Mouse (Mus musculus) c-Kit-positive CD71-positive TER-119-negative erythroid progenitor cells, embryonic 14.5 days (primary cell): ENCODE results near the gene Gm3468.
"Not testable (repeated sequence)": the region's sequence is repeated elsewhere in the genome, so short reads cannot be mapped to it uniquely, and the experiment has no call there.

Experiments used
- DNase-seq: peaks from one replicate; pipeline ENCODE4 v3.0.0-alpha.2; 2013; ENCODE audit warnings: low read depth

Gene Gm3468

GRCm38 (mm10) chr14:6108272-6108925 is at the start of gene Gm3468:
Gene Gm3468 (minus strand): TSS chr14:6108665.
- not testable (repeated sequence) for DNase-seq

DNA sequence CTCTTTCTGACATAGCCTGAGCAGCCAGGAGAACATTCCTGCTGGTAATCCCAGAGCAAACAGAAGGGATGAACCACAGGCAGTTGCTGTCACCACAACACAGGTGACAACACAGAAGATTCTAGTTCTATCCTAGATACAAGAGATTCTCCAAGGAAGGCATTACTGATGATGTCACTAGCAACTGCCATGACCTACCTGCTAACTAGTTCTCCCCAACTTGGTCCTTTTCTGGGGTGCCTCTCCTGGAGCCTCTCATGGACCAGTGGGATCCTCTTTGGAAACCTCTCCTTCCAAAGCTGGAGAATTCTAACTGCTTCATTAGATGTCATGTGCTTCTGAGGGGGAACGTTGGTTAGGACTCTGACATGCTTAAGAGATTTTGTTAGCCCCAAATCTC is 17.2 kb upstream of the Gm3468 start, which contains the start of gene Gm3476:
Gm3476 (minus strand) TSS at position 101 of the 400 bp plus-strand sequence.
- not testable (repeated sequence) for DNase-seq

DNA sequence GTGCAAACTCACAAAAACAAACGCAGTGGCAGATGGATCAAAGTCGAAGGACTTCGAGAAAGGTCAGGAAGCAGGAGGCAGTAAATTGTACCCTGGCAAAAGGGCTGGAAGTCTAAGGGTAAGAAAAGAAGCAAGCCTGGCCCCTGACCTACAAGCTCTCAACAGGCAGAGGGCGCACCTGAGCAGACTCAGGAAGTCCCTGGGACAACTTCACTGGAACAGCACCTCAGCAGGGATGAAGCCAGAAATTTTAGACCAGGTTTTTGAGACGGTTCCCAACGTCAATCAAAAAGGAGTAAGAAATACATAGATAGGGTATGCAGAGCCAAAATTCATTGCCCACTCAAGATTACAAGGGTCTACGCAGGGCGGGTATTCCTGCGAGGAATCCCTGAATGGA is 965 bp downstream of the Gm3468 start:
- DNase-seq, result not testable (repeated sequence)

DNA sequence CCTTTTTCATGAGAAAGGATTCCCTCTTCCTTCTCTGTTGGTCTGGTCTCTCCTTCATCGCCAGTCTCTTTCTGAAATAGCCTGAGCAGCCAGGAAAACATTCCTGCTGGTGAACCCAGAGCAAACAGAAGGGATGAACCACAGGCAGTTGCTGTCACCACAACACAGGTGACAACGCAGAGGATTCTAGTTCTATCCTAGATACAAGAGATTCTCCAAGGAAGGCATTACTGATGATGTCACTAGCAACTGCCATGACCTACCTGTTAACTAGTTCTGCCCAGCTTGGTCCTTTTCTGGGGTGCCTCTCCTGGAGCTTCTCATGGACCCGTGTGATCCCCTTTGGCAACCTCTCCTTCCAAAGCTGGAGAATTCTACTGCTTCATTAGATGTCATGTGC is 14.6 kb downstream of the Gm3468 start, which contains the start of gene Gm8206:
Gm8206 (minus strand) TSS at position 101 of the 400 bp plus-strand sequence.
- not testable (repeated sequence) for DNase-seq

DNA sequence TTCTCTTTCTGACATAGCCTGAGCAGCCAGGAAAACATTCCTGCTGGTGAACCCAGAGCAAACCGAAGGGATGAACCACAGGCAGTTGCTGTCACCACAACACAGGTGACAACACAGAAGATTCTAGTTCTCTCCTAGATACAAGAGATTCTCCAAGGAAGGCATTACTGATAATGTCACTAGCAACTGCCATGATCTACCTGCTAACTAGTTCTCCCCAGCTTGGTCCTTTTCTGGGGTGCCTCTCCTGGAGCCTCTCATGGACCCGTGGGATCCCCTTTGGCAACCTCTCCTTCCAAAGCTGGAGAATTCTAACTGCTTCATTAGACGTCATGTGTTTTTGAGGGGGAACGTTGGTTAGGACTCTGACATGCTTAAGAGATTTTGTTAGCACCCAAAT is 50.3 kb downstream of the Gm3468 start, which contains the start of gene Gm6337:
Gm6337 (minus strand) TSS at position 101 of the 400 bp plus-strand sequence.
- DNase-seq, result not testable (repeated sequence)
